Mouse (Mus musculus) neural tube, embryonic 10.5 days (tissue): ENCODE measurements at regions not wholly inside any gene's neighbourhood (a gene's known extent, or its start where the extent isn't known, plus 50 kb on each side); places are given as distances from the start of the nearest gene placed in this dataset.

Experiments
- DNase-seq: peaks from one replicate; pipeline ENCODE4 v3.0.0-alpha.2; 2017; ENCODE audit warnings: low spot score; ENCODE audit errors: extremely low spot score

DNA sequence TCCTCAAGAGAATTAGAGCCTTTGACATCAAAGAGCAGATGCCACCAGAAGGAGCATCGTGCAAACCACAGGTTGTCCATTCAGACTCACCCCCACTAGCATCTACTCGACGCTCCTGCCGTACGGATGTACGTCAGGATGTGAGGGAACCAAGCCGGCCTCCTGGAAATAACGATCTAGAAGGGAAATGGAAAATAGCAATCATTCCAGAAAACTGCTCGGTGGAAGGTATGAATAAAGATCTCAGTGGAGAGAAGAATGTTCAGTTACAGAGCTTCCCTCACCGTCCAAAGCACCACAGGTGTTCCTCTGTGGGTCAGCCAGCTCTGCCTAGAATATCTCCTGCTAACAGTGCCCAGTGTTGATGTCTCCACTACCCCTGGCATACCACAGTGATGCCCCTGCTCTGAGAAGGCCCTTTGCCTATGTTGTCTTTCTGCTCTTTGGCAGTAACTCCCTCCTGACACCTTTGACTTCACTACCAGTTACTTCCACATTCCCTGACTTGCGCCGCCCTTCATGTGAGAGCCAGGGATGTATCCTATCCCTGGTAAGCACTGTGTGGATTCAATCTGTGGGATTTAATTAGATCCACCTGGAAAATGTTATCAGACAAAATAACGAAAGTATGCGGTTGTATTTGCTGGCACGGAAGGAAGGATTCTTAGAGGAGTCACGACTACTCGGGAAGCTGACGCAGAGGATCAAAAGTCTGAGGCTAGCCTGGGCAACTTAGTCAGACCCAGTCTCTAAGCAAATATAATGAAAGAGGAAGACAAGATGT, 152.4 kb upstream of the Irf2bp2 start:
- DNase-seq: no peak

DNA sequence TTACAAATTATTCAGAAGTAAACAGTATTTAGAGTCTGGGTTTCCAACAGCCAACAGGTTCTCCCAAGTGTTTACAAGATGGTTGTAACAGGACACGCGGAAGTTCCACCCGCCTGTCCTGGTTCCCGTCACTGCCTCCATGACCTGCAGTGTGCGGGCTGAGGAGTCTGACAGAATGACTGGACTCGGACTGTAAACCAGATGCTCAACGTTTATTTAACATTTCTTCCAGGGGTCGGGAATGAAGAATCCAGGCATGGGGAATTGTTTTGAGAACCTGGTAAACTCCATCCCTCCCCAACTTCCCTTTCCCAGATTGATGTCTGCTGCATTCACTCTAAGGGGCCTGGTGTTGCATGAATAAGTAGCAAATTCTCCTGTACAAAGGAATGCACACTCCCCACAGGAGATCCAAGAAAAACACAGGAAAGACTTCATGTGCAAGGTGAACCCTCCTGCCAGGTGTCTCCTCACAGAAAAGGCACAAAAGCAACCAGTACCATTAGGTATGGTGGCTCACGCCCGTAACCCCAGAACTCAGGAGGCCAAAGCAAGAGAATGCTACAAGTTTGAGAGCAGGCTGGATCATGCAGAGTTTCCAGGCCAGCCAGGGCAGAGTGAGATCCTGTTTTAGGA, 151.1 kb upstream of the Irf2bp2 start:
- DNase-seq: peak; percentile 37

DNA sequence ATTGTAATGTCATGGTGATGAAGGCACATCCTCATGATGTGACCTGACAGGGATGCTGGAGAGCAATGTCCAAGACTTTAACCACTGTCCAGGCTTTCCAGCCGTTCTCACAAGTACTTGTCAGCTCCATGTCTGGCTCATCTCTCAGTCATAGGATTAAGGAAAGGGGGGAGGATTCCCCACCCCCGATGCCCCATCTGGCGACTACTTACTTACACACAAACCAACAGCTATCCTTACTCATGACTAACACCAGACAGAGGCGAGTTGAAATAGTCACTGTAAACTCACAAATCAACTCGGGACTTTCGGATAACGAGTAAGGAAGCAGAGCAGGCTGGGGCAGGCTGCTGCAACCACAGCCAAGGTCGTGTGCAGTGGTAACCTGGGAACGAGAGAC, 149.5 kb upstream of the Irf2bp2 start:
- no peak for DNase-seq

DNA sequence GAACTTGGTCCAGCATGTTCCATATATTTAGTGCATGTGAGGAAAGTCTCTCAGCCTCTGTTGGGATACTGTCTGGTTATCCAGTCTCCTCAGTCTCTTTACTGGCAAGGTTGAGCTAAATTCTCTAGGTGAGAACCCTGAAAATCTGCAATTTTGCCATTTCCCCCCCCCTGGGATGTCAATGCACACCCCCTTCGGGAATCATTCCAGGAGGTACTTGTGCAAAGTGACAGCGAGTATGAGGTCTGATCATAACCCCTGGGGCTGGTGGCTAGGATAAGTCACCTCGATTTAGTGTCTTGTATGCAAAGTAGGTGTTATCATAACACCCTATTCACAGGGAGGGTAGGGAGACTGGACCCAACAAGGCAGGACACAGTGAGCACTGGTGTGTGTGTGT, 148.3 kb upstream of the Irf2bp2 start:
- no peak for DNase-seq

DNA sequence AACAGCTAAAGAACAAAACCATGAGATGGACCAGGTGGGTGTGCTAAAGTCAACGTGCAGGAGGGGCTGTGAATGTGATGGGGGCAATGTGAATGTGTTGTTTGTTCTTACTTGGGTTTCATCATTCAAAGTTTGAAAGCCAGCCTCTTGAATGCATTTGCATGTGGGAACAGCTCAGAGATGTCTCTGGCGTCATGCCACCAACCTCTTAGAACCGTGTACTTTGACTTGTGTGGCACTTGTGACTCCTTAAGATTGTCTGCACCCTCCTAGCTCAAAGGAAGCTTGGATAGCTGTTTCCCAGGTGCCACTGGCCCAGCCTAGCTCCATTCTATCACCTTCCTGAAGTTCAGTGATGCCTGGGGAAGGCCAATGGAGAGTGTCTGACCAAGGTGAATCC, 147.2 kb upstream of the Irf2bp2 start:
- no peak for DNase-seq

DNA sequence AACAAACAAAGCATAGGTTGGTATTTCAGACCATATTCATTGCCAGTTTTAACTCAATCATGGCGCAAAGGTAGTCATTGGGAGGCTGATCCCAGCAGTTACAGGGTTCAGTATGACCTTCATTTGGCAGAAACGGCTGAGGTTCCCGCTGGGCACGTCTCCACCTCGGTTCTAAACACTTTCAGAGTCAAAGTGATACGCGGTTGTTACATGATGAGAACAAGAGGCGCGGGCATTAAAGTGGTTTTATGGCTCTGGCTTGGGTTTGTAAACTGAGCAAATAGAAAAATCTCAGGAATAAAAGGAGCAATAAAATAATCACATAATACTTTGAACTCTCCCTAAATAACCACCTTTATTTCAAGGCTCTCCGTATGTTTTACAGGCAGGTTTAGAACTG, 146.0 kb upstream of the Irf2bp2 start:
- no peak for DNase-seq

DNA sequence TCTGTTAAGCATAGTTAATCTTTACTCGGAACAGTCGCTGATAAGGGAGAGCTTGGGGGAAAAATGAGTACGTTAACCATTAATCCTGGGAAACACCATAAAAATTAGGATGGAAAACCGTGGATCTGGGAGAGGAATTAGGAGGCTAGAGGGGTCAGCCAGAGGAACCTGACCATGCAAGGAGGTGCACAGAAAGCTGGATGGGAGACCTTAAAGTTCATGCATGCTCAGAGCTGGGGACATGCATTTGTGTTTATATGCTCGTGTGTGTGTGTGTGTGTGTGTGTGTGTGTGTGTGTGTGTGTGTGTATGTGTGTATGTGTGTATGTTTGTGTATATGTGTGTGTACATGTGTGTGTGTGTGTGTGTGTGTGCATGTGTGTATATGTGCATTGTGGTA, 143.2 kb upstream of the Irf2bp2 start:
- no peak for DNase-seq

DNA sequence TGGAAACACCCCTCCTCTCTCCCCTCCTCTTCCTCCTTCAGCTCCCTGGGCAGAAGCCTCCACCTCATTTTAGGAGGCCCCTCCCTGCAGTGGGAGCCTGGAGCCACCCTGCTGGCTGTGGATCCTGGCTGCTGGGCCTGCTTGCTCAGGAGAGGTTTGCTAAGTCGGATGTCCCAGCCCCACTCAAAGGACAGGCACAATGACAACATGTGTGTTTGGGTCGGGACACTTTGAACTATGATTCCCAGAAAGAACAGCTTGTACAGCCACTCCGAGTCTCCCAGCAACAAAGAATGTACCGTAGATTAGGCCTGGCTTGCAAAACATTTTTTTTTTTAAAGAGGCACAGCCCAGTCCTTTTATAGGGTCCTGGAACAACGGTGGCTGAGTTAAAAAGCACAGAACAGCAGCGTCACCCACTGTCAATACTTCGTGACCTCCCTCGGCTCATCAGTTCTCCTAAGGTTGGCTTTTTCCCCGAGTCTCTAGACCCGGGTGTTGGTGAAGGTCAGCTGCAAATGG, 142.7 kb upstream of the Irf2bp2 start:
- DNase-seq: peak; percentile 33

DNA sequence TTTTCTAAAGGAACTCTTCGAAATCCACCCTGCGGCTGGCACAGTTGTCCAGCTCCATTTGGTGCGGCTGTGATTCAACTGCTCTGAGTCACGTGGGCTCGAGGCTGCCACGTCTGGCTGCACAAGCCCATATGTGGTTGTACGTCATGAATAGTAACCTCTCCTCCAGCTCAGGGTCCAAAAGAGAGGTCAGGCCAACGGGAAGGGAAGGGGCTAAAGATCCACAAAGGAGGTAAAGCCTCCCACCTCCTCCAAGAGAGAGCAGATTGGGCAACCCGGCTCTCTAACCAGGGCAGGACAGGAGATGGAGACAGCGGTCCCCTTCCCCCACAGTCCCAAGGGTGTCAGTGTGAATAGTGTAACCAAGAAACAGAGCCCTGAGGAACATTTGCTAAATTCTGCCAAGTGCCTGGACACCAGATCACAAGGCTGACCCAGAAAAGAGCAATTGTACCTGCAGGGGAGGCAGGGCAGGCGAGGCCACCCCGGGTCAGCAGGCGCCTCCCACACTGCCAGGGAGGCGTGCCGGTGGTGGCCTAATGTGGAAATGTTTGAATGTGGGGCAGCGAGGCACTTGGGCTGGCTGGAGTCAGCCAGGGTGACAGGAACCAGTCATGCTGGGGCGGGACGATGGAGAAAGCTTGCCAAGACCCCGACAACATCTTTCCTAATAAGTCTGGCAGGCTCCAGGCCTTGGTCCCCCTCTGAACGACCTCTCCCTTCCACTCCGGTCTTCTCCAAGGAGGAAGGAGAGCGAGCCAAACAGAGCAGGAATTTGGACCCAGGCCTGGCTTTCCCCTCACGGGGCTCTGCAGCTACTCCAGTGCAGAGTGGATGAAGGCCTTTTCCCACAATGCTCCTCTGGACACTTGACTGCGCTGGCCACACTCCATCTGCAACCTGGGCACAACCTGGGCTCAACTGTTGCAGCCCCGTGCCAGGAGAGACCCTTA, 142.0 kb upstream of the Irf2bp2 start:
- peak; percentile 59 for DNase-seq

DNA sequence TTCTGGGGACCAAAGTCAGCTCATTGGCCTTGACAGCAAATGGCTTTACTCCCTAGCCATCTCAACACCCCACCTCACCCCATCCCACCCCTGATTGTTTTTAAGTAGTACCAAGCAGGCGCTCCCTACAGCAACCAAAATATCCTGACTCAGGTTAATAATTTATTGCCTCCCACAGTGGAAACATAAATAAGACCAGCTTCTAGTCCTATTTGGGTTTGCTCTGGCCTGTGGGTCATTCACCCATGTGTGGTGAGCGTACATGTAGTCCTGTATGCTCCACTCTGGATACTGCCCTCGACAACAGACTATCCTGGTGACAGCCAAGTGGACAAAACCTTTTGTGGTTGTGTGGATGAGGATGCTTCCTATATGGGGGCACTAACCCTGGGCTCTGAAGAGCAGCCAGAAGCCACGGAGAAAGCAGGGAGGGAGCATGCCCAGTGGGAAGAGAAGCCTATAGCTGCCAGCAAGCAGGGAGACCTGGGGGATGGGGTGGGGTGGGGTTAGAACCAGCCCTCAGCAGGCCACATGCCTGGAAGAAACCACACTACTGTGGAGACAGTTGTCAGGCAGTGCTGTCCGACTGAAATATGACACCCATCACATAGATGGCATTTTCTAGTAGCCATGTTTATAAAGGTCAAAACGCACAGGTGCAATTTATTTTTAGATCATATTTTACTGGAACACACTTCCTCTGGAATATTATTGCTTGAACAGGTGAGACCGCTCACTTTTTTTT, 141.1 kb upstream of the Irf2bp2 start:
- no peak for DNase-seq

DNA sequence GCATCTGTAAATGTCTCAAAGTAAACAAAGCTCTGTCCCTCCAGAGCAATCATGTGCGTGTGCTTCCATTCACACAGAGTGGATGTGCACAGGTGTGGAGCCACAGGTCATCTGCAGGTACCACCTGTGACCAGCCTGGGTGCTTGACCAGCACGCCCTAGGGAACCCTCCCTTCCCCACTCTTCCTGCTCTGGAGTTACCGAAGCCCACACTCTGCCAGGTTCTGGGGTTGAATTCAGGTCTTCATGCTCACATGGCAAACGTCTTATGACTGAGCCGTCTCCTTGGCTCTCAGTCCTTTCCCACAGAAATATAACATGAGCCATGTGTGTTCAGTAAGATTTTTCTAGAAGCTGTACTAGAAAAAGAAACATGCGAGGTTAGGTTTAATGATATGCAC, 140.0 kb upstream of the Irf2bp2 start:
- no peak for DNase-seq

DNA sequence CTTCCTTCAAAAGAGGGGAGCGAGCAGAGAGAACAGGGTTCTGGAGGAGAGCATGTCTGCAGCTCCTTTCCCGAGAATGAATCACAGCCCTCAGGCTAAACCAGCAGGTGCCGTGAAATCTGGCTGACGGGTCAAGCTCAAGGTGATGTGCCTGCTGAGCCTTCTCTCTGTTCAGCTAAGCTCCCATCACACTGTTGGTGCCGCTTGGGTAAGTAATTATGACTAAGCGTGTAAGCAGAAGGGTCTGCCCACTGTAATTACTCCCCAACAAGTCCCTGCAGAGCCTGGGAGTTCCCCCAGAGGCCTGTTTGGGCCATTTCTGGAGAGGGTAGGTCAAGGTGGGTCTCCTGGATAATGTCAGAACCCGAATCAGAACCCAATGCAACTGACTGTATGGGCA, 139.5 kb upstream of the Irf2bp2 start:
- DNase-seq: peak; percentile 24

DNA sequence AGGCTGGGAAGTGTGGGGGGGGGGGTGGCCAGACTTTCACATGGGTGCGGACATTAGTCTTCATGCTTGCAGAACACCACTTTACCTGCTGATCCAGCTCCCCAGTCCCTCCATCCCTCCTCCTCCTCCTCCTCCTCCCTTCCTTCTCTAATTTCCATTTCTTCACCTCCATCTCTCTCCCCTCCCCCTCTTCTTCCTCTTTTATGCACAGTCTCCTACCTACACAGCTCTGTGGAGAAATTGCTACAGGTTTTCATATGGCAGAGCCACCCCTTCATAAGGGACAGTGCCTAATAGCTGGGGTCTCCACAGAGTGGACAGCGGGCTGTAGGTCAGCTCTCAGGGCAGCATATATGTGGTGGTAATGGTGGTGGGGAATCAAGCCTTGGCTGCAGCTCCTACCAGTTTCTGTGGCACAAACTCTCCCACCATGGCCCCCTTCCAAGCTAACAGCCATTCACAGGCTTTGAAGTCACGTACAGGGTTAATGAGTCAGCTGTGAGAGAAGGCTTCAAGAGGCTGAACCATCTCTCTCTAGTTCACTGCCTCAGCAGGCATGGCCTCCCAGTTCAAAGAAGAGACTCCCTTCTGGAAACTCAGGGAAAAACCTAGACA, 136.3 kb upstream of the Irf2bp2 start:
- DNase-seq: no peak

DNA sequence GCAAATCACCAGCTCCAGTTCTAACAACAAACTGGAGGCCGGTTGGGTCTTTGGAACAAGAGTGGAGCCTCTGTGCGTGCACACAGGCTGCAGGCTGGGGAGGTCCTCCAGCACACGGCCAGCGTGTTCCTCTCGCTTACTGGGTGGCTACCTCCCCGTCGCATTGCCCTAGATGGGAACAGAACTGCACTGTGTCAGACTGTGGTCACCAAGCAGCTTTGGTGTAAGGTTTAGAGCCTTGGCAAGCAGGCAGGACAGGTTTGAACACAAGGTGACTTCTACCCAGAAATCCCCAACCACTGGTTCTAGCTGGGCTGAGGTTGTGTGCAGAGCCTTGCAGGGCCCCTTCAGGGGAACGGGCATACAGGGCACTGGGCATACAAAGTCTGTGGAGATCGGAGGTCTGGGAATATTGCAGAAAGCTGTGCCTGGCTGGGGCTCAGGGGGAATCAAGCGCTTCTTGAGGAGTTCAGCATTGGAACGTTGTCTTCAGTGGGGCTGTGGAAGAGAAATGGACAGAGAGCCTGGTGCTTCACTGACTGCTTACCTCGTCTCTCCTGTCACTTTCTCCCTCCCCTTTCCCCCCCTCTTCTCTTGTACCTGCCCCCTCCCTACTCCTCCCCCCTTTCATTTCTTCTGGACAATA, 135.3 kb upstream of the Irf2bp2 start:
- DNase-seq: no peak

DNA sequence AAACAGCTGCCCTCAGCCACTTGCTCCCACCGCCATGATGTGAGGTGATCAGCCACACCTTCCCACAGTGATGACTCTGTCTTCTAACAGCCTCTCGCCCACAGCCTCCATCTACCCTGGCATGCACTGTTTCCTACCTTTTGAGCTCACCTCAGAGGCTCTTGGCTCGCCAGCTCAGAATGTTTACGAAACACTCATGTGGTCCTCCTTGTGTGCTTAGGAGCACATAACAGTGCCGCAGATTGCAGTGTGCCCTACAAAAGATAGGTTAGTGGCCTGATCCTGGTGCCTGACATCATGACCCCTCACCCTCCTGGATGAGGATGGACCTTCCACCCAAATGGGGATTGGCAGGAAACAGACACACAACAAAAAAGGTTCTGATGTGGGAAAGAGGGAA, 134.3 kb upstream of the Irf2bp2 start:
- DNase-seq: no peak

DNA sequence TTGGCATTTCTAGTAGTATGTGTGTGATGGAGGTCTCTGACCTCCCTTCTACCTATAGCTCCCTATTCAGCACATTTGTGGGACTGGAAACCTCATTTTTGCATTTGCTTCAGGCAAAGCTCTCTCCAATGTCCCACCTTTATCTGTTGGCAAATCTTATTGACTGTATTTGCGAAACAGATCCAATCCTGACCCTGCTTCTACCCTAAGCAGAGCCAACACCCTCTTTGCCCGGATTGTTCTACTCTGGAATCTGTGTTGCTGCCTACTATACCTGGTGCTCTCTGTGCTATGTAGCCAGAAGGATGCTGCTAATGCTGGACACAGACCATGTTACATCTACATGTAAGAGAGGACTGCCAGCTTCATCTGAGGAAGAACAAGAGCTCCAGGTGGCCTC, 133.3 kb upstream of the Irf2bp2 start:
- no peak for DNase-seq

DNA sequence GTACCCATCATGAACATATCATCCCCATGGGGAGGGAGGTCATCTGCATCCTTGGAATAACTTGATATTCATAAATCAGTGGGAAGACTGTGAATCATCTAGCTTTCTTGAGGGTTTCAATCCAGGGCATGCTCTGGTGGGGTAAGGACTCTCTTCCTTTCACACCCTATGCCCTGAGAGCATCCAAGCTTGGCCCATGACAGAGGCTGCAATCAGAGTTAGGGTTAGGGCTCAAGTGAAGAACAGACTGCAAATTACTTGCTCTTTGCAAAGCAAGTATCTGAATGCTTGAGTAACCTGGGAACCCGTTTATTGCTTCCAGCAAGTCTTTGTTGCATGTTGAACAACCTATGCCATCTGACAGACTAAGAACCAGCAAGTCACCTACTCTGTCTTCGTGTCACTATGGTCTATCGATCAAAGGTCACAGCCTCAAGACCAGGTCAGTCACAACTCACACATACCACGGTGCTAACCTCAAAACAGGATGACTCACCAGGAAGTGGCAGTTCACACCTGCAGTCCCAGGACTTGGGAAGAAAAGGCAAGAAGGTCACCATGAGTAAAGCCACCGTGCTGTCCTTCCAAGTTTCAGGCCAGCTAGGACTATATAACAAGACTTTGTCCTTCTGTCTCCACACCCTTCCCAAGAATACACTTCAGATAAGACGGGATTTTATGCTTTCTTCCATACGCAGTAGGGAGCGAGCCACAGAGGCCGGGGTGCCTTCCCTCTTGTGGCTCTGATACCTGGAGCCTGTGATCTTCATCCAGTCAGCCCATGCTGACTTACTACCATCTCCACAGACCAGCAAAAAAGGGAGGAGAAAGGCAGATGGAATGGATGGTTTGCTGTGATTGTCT, 129.7 kb upstream of the Irf2bp2 start:
- no peak for DNase-seq

DNA sequence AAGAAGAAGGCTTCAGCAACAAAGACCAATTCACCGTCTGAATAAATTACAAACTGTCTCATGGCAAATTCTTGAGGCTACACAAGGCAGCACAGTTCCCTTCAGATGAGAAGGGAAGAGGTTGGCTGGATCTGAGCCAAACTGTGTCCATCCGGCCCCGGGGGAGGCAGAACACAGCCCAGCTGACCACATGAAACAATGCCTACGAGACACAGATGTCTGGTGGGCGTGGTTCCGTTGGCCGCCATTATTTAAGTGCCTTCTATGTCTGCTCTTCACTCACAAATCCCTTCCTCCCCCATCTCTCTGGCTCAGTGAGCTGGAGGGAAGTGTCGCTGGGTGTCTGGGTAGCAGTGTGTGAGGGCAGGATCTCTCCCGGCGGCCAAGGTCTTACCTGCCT, 127.8 kb upstream of the Irf2bp2 start:
- DNase-seq: peak; percentile 26

DNA sequence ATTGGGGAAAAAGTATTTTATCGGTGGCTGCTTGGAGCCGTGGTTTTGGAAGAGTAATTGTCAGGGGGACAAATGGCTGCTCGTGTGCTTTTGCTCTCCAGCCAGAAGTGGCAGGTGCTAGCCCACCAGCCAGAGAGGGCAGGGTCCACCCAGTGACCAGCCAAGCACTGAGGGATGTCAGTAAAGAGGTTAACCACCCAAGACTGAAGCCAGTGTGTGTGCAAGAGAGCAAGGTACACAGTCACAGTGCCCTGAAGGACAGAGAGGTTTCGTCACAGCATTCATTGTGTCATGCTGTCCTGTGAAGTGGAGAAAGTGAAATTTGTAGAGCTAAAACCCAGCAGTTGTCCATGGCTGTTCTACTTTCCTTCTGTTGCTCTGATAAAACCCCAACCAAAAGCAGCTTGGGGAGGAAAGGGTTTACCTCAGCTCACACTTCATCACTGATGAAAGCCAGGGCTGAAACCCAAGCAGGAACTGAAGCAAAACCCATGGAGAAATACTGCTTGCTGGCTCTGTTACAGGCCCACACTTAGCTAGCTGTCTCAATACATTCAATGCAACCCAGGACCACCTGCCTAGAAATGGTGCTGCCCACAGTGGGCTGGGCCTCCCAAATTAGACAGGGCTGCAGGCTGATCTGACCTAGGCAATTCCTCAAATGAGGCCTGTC, 126.8 kb upstream of the Irf2bp2 start:
- no peak for DNase-seq
